Mouse (Mus musculus): ENCODE results near the gene Pde9a. TPM values are rescaled to one million over a fixed set of nuclear protein-coding genes. Genes with fewer than 3 reads are reported as not detected.
"Not testable (repeated sequence)": the region's sequence is repeated elsewhere in the genome, so short reads cannot be mapped to it uniquely, and the experiment has no call there.

Pde9a gene
- polyA plus RNA-seq, 1 experiment, result 0.14 TPM

- no peaks in the 10 kb centered on the region for H3K36me3 ChIP-seq (ENCODE audit: control insufficient read depth, insufficient read depth)
- H3K4me2 ChIP-seq (ENCODE audit: low read depth), result no peak overlapping the region
- H3K27me3 ChIP-seq (ENCODE audit: control insufficient read depth, insufficient read depth, insufficient read length), result peaks cover 39% of the 10 kb centered on the region
- H3K79me2 ChIP-seq (ENCODE audit: control insufficient read depth, insufficient read depth), result no peaks in the 10 kb centered on the region
- no peak overlapping the region for H3K4me3 ChIP-seq
- no peak overlapping the region for H3ac ChIP-seq (ENCODE audit: control insufficient read depth, insufficient read length)
- TF ChIP-seq MAX (IDR thresholded peaks at IDR 0.05; ENCODE audit: low read depth) (no peak), TCF12 (IDR thresholded peaks at IDR 0.05; ENCODE audit: insufficient read depth, poor library complexity, severe bottlenecking) (no peak), TCF3 (IDR thresholded peaks at IDR 0.05; ENCODE audit: insufficient read length, low read depth) (no peak), SRF (IDR thresholded peaks at IDR 0.05; ENCODE audit: control insufficient read depth, insufficient read length, low read depth) (no peak), POLR2AphosphoS2 (IDR thresholded peaks at IDR 0.05; ENCODE audit: insufficient read length, low read depth) (no peak), E2F4 (IDR thresholded peaks at IDR 0.05; ENCODE audit: insufficient read depth) (no peak), MYOD1 (IDR thresholded peaks at IDR 0.05; ENCODE audit: control insufficient read depth in 1 of 3, insufficient read length in 2 of 3, low read depth in 2 of 3) (no peak), USF1 (IDR thresholded peaks at IDR 0.05; ENCODE audit: low read depth) (no peak), CEBPB (IDR thresholded peaks at IDR 0.05; ENCODE audit: insufficient read depth, poor library complexity, severe bottlenecking) (no peak), POLR2A (IDR thresholded peaks at IDR 0.05; ENCODE audit: insufficient read length, low read depth) (no peak), MYOG (IDR thresholded peaks at IDR 0.05; ENCODE audit: control insufficient read depth in 1 of 3, insufficient read depth in 1 of 3, insufficient read length in 2 of 3, low read depth in 2 of 3) (no peak), REST (IDR thresholded peaks at IDR 0.05; ENCODE audit: insufficient read depth, insufficient read length) (no peak)
Observed at GRCm38 (mm10) chr17:31348129-31348528, 37.9 kb upstream of the Pde9a start.

GRCm38 (mm10) chr17:31349388-31349787 lies 36.6 kb upstream of the Pde9a start:
- H3K79me2 ChIP-seq (ENCODE audit: control insufficient read depth, insufficient read depth), result no peaks in the 10 kb centered on the region
- H3K4me2 ChIP-seq (ENCODE audit: low read depth), result no peak overlapping the region
- H3K4me3 ChIP-seq, result no peak overlapping the region
- no peak overlapping the region for H3ac ChIP-seq (ENCODE audit: control insufficient read depth, insufficient read length)
- H3K36me3 ChIP-seq (ENCODE audit: control insufficient read depth, insufficient read depth), result no peaks in the 10 kb centered on the region
- TF ChIP-seq MAX (IDR thresholded peaks at IDR 0.05; ENCODE audit: low read depth) (no peak), CEBPB (IDR thresholded peaks at IDR 0.05; ENCODE audit: insufficient read depth, poor library complexity, severe bottlenecking) (no peak), USF1 (IDR thresholded peaks at IDR 0.05; ENCODE audit: low read depth) (no peak), E2F4 (IDR thresholded peaks at IDR 0.05; ENCODE audit: insufficient read depth) (no peak), MYOG (IDR thresholded peaks at IDR 0.05; ENCODE audit: control insufficient read depth in 1 of 3, insufficient read depth in 1 of 3, insufficient read length in 2 of 3, low read depth in 2 of 3) (no peak), SRF (IDR thresholded peaks at IDR 0.05; ENCODE audit: control insufficient read depth, insufficient read length, low read depth) (no peak), POLR2AphosphoS2 (IDR thresholded peaks at IDR 0.05; ENCODE audit: insufficient read length, low read depth) (no peak), TCF12 (IDR thresholded peaks at IDR 0.05; ENCODE audit: insufficient read depth, poor library complexity, severe bottlenecking) (no peak)
- H3K27me3 ChIP-seq (ENCODE audit: control insufficient read depth, insufficient read depth, insufficient read length), result peaks cover 39% of the 10 kb centered on the region

- H3ac ChIP-seq (ENCODE audit: control insufficient read depth, insufficient read length), result no peak overlapping the region
- H3K4me3 ChIP-seq, result no peak overlapping the region
- no peak for TF ChIP-seq MYOG (IDR thresholded peaks at IDR 0.05; ENCODE audit: control insufficient read depth in 1 of 3, insufficient read depth in 1 of 3, insufficient read length in 2 of 3, low read depth in 2 of 3)
- TF ChIP-seq SRF (IDR thresholded peaks at IDR 0.05; ENCODE audit: control insufficient read depth, insufficient read length, low read depth), result no peak
- TF ChIP-seq MAX (IDR thresholded peaks at IDR 0.05; ENCODE audit: low read depth), result no peak
- TF ChIP-seq CEBPB (IDR thresholded peaks at IDR 0.05; ENCODE audit: insufficient read depth, poor library complexity, severe bottlenecking), result no peak
- no peak for TF ChIP-seq REST (IDR thresholded peaks at IDR 0.05; ENCODE audit: insufficient read depth, insufficient read length)
- TF ChIP-seq E2F4 (IDR thresholded peaks at IDR 0.05; ENCODE audit: insufficient read depth), result no peak
- H3K4me2 ChIP-seq (ENCODE audit: low read depth), result no peak overlapping the region
- H3K27me3 ChIP-seq (ENCODE audit: control insufficient read depth, insufficient read depth, insufficient read length), result peaks cover 39% of the 10 kb centered on the region
- H3K36me3 ChIP-seq (ENCODE audit: control insufficient read depth, insufficient read depth), result no peaks in the 10 kb centered on the region
- H3K79me2 ChIP-seq (ENCODE audit: control insufficient read depth, insufficient read depth), result no peaks in the 10 kb centered on the region
Observed at GRCm38 (mm10) chr17:31351984-31352383, 34.0 kb upstream of the Pde9a start.

- Histone ChIP-seq H3K79me2 (ENCODE audit: control insufficient read depth, insufficient read depth) (no peaks in the 10 kb centered on the region), H3ac (ENCODE audit: control insufficient read depth, insufficient read length) (no peak overlapping the region), H3K4me2 (ENCODE audit: low read depth) (no peak overlapping the region), H3K27me3 (ENCODE audit: control insufficient read depth, insufficient read depth, insufficient read length) (peaks cover 30% of the 10 kb centered on the region), H3K36me3 (ENCODE audit: control insufficient read depth, insufficient read depth) (no peaks in the 10 kb centered on the region), H3K4me3 (no peak overlapping the region)
- TF ChIP-seq POLR2A (IDR thresholded peaks at IDR 0.05; ENCODE audit: insufficient read length, low read depth) (no peak), POLR2AphosphoS2 (IDR thresholded peaks at IDR 0.05; ENCODE audit: insufficient read length, low read depth) (no peak), CEBPB (IDR thresholded peaks at IDR 0.05; ENCODE audit: insufficient read depth, poor library complexity, severe bottlenecking) (no peak), TCF12 (IDR thresholded peaks at IDR 0.05; ENCODE audit: insufficient read depth, poor library complexity, severe bottlenecking) (no peak), MYOD1 (IDR thresholded peaks at IDR 0.05; ENCODE audit: control insufficient read depth in 1 of 3, insufficient read length in 2 of 3, low read depth in 2 of 3) (no peak), E2F4 (IDR thresholded peaks at IDR 0.05; ENCODE audit: insufficient read depth) (no peak), SRF (IDR thresholded peaks at IDR 0.05; ENCODE audit: control insufficient read depth, insufficient read length, low read depth) (no peak), REST (IDR thresholded peaks at IDR 0.05; ENCODE audit: insufficient read depth, insufficient read length) (no peak), USF1 (IDR thresholded peaks at IDR 0.05; ENCODE audit: low read depth) (no peak), MAX (IDR thresholded peaks at IDR 0.05; ENCODE audit: low read depth) (no peak), TCF3 (IDR thresholded peaks at IDR 0.05; ENCODE audit: insufficient read length, low read depth) (no peak), MYOG (IDR thresholded peaks at IDR 0.05; ENCODE audit: control insufficient read depth in 1 of 3, insufficient read depth in 1 of 3, insufficient read length in 2 of 3, low read depth in 2 of 3) (no peak)
Observed at GRCm38 (mm10) chr17:31353255-31353654, 32.8 kb upstream of the Pde9a start.

GRCm38 (mm10) chr17:31354684-31355083 lies 31.3 kb upstream of the Pde9a start:
- peaks cover 23% of the 10 kb centered on the region for H3K27me3 ChIP-seq (ENCODE audit: control insufficient read depth, insufficient read depth, insufficient read length)
- not testable (repeated sequence) for H3ac ChIP-seq (ENCODE audit: control insufficient read depth, insufficient read length); H3K4me2 ChIP-seq (ENCODE audit: low read depth); H3K36me3 ChIP-seq (ENCODE audit: control insufficient read depth, insufficient read depth); H3K4me3 ChIP-seq; H3K79me2 ChIP-seq (ENCODE audit: control insufficient read depth, insufficient read depth)

All from myocyte (in vitro differentiated cells).